Mouse (Mus musculus) neutrophil, adult 5-6 weeks (primary cell): ENCODE results near the gene Zglp1. TPM values are rescaled to one million over a fixed set of nuclear protein-coding genes. Genes with fewer than 3 reads are reported as not detected.
"Not testable (repeated sequence)": the region's sequence is repeated elsewhere in the genome, so short reads cannot be mapped to it uniquely, and the experiment has no call there.

ENCODE experiments used
- ATAC-seq: fragments of 151-379, 151-347 bp; 2 replicates; pipeline ENCODE4 v1.8.0; 2017; ENCODE audit warnings: mild to moderate bottlenecking, moderate TSS enrichment; ENCODE audit not compliant: insufficient number of reproducible peaks, poor library complexity, low FRiP score, severe bottlenecking; ENCODE audit errors: extremely low read depth
- total RNA-seq: library from RNA; stranded (forward); fragments of 200-1000 nt; gene quantifications from 2 replicates; pipeline ENCODE4 v1.2.3, GENCODE M21; 2017

Gene Zglp1
- total RNA-seq, 1 experiment from 2014 or later = not detected

DNA sequence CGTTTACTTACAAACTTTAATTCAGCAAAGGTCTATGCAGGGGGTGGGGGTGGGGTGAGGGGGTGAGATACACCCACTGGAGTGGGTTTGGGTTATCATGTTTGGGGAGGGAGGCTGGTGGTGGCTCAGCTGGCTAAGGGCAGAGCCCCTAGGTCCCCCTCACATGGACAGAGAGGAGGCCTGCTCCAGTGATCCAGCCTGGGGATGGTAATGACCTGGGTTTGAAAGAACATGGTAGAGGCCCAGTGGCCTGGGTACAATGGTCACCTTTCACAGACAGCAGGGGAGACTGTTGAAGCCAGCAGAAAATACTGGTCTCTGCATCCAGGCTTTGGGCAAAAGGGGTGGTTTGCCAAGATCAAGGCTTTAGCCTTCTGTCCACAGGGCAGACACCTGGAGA lies 7.3 kb upstream of the Zglp1 start:
- ATAC-seq = no peak

- ATAC-seq = peak; percentile 86
Observed at GRCm38 (mm10) chr9:21073044-21073840, 6.3 kb upstream of the Zglp1 start, which contains the start of the genes Gm49373 and Fdx1l. Gene Gm49373, minus strand, starts transcription at chr9:21073096. Gene Fdx1l, minus strand, starts transcription at chr9:21073614.

DNA sequence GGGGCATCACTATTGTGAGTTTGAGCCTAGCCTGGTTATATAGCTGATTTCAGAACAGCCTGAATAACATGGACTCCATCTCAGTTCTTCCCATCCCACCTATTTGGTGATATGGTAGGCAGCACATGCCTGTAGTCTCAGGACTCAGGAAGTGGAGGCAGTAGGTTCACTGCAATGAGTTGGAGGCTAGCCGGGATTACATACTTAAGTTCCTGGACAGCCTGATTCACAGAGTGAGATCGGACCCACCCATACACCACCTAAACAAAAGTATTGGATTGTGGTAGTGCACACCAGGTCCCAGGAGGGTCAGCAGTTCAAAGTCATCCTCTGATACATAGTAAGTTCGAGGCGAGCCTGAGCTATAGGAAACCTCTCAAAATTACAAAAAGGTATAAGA lies 5.7 kb upstream of the Zglp1 start:
- ATAC-seq = no peak

- ATAC-seq = no peak
Observed at GRCm38 (mm10) chr9:21062928-21063327, 4.0 kb downstream of the Zglp1 start.

- ATAC-seq = no peak
Observed at GRCm38 (mm10) chr9:21051578-21051977, 15.3 kb downstream of the Zglp1 start.

- ATAC-seq = no peak
Observed at GRCm38 (mm10) chr9:21045235-21045634, 21.7 kb downstream of the Zglp1 start.

- not testable (repeated sequence) for ATAC-seq
Observed at GRCm38 (mm10) chr9:21044785-21045184, 22.1 kb downstream of the Zglp1 start.

GRCm38 (mm10) chr9:21043563-21043962 lies 23.3 kb downstream of the Zglp1 start:
- ATAC-seq = no peak

GRCm38 (mm10) chr9:21041308-21041707 lies 25.6 kb downstream of the Zglp1 start:
- ATAC-seq = no peak

DNA sequence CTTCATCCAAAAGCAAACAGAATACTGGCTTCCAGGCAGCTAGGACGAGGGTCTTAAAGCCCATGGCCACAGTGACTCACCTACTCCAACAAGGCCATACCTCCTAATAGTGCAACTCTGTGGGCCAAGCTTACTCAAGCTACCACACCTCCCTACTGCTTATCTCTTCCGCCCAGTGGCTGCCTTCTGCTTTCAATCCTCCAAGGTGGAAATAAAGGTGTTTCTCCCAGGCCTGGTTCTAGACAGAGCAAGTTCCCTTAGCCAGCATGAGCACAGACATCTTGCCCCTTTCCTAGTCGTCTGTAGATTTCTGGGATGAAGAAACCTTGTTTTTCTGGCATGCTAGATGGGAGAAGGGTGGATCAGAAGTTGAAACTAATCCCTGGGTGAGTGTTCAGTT lies 27.1 kb downstream of the Zglp1 start:
- no peak for ATAC-seq

- ATAC-seq = no peak
Observed at GRCm38 (mm10) chr9:21037481-21037891, 29.4 kb downstream of the Zglp1 start.

GRCm38 (mm10) chr9:21036666-21037065 lies 30.2 kb downstream of the Zglp1 start:
- no peak for ATAC-seq

GRCm38 (mm10) chr9:21036161-21036560 lies 30.7 kb downstream of the Zglp1 start:
- no peak for ATAC-seq

DNA sequence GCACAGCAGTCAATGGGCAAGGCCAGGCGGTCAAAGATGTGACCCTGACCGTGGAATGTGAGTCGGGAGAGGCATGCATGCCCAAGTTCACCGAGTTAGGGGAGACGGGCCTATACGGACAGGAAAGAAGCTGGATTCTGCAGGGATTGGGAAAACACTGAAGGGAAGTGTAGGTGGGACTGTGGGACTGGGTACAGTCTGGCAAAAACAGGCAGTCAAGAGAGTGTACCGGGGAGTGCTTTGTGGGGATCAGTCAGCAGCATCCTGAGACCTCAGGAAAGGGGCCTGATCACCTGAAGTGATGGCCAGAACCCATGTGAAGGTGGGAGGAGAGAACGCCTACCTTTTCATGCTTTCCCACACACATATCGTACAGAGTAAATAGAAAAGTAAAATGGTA lies 31.3 kb downstream of the Zglp1 start:
- no peak for ATAC-seq

GRCm38 (mm10) chr9:21034481-21035085 lies 32.3 kb downstream of the Zglp1 start:
- no peak for ATAC-seq

DNA sequence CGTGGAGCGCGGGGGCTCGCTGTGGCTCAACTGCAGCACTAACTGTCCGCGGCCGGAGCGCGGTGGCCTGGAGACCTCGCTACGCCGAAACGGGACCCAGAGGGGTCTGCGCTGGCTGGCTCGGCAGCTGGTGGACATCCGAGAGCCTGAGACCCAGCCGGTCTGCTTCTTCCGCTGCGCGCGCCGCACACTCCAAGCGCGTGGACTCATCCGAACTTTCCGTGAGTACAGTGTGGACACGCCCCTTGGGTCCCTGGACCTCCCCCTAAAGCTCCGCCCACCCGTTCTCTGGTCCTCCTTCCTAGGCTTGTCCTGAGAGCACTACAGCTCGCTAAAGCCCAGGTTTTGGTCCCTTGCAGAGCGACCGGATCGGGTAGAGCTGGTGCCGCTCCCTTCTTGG lies 33.8 kb downstream of the Zglp1 start:
- ATAC-seq = peak; percentile 38; the same call in 1 of the 2 replicates

- no peak for ATAC-seq
Observed at GRCm38 (mm10) chr9:21032491-21032890, 34.4 kb downstream of the Zglp1 start.

- ATAC-seq = no peak
Observed at GRCm38 (mm10) chr9:21031896-21032351, 35.0 kb downstream of the Zglp1 start, which contains the start of gene Icam5. Gene Icam5, plus strand, starts transcription at chr9:21032073.

- peak; percentile 4; the same call in 1 of the 2 replicates for ATAC-seq
Observed at GRCm38 (mm10) chr9:21031251-21031895, 35.5 kb downstream of the Zglp1 start.
